Mouse (Mus musculus): ENCODE results near the gene Ptgdr2. TPM values are rescaled to one million over a fixed set of nuclear protein-coding genes. Genes with fewer than 3 reads are reported as not detected.

The Ptgdr2 gene
- 0.04 and 0.05 TPM in 2 replicates for polyA plus RNA-seq (2015; fragmentation: Nextera tagmentation; extraction: Ambion mirVana)

- H3K4me1 ChIP-seq (ENCODE audit: control insufficient read depth, low read depth, low read length), result peaks cover 21% of the 10 kb centered on the region
- H3K4me3 ChIP-seq (ENCODE audit: low read depth, low read length), result no peak within 1 kb of the TSS
- H3K27me3 ChIP-seq (ENCODE audit: control insufficient read depth, insufficient read depth, low read depth, low read length), result no peaks in the 10 kb centered on the region
- no peak within 1 kb of the TSS for H3K9ac ChIP-seq (ENCODE audit: low read depth, low read length)
- no peaks in the 10 kb centered on the region; the same call in 1 of the 2 replicates for H3K9me3 ChIP-seq (replicated peaks; ENCODE audit: control insufficient read depth, low read length)
- ATAC-seq (ENCODE audit: low read depth), result peak; percentile 50
- 23% methylated on average over 5 of the region's 5 CpGs for WGBS (ENCODE audit: insufficient replicate concordance)
- no peak within 1 kb of the TSS for H3K27ac ChIP-seq (ENCODE audit: low read length)
- H3K4me2 ChIP-seq (ENCODE audit: low read depth, low read length), result no peak within 1 kb of the TSS
- H3K36me3 ChIP-seq (ENCODE audit: control insufficient read depth, insufficient read depth), result no peaks in the 10 kb centered on the region; the same call in 1 of the 2 replicates
Observed at GRCm38 (mm10) chr19:10937110-10937563, at the start of gene Ptgdr2. Ptgdr2 (plus strand) TSS chr19:10937160.

GRCm38 (mm10) chr19:10892201-10892600 is 44.8 kb upstream of the Ptgdr2 start:
- H3K9ac ChIP-seq (ENCODE audit: low read depth, low read length), result no peak overlapping the region
- H3K4me1 ChIP-seq (ENCODE audit: control insufficient read depth, low read depth, low read length), result peaks cover 13% of the 10 kb centered on the region
- no peak for ATAC-seq (ENCODE audit: low read depth)
- no peaks in the 10 kb centered on the region for H3K36me3 ChIP-seq (ENCODE audit: control insufficient read depth, insufficient read depth)
- 66% methylated on average over 3 of the region's 3 CpGs for WGBS (ENCODE audit: insufficient replicate concordance)
- no peaks in the 10 kb centered on the region for H3K9me3 ChIP-seq (replicated peaks; ENCODE audit: control insufficient read depth, low read length)
- H3K4me2 ChIP-seq (ENCODE audit: low read depth, low read length), result no peak overlapping the region
- H3K27me3 ChIP-seq (ENCODE audit: control insufficient read depth, insufficient read depth, low read depth, low read length), result no peaks in the 10 kb centered on the region
- no peak overlapping the region for H3K27ac ChIP-seq (ENCODE audit: low read length)
- no peak overlapping the region for H3K4me3 ChIP-seq (ENCODE audit: low read depth, low read length)

GRCm38 (mm10) chr19:10895016-10895528 is 41.9 kb upstream of the Ptgdr2 start, which contains the start of gene Prpf19:
Prpf19 (plus strand) TSS chr19:10895231.
- peak within 1 kb of the TSS; percentile 82 for H3K9ac ChIP-seq (ENCODE audit: low read depth, low read length)
- peak within 1 kb of the TSS; percentile 80 for H3K4me2 ChIP-seq (ENCODE audit: low read depth, low read length)
- WGBS (ENCODE audit: insufficient replicate concordance), result under 1% methylated on average over 42 of the region's 43 CpGs
- H3K27ac ChIP-seq (ENCODE audit: low read length), result peak within 1 kb of the TSS; percentile 78
- no peaks in the 10 kb centered on the region for H3K27me3 ChIP-seq (ENCODE audit: control insufficient read depth, insufficient read depth, low read depth, low read length)
- peak; percentile 97 for ATAC-seq (ENCODE audit: low read depth)
- H3K4me3 ChIP-seq (ENCODE audit: low read depth, low read length), result peak within 1 kb of the TSS; percentile 84
- H3K4me1 ChIP-seq (ENCODE audit: control insufficient read depth, low read depth, low read length), result peaks cover 13% of the 10 kb centered on the region
- H3K9me3 ChIP-seq (replicated peaks; ENCODE audit: control insufficient read depth, low read length), result no peaks in the 10 kb centered on the region
- H3K36me3 ChIP-seq (ENCODE audit: control insufficient read depth, insufficient read depth), result peaks cover 6% of the 10 kb centered on the region

- peak overlapping the region; percentile 84 for H3K4me3 ChIP-seq (ENCODE audit: low read depth, low read length)
- H3K27ac ChIP-seq (ENCODE audit: low read length), result peak overlapping the region; percentile 78
- ATAC-seq (ENCODE audit: low read depth), result no peak
- H3K9ac ChIP-seq (ENCODE audit: low read depth, low read length), result peak overlapping the region; percentile 82
- peaks cover 13% of the 10 kb centered on the region for H3K4me1 ChIP-seq (ENCODE audit: control insufficient read depth, low read depth, low read length)
- no peaks in the 10 kb centered on the region for H3K9me3 ChIP-seq (replicated peaks; ENCODE audit: control insufficient read depth, low read length)
- WGBS (ENCODE audit: insufficient replicate concordance), result 1% methylated on average over 16 of the region's 16 CpGs
- H3K27me3 ChIP-seq (ENCODE audit: control insufficient read depth, insufficient read depth, low read depth, low read length), result no peaks in the 10 kb centered on the region
- peaks cover 12% of the 10 kb centered on the region for H3K36me3 ChIP-seq (ENCODE audit: control insufficient read depth, insufficient read depth)
- H3K4me2 ChIP-seq (ENCODE audit: low read depth, low read length), result peak overlapping the region; percentile 80
Observed at GRCm38 (mm10) chr19:10895708-10896107, 41.3 kb upstream of the Ptgdr2 start.

- H3K9ac ChIP-seq (ENCODE audit: low read depth, low read length), result peak overlapping the region; percentile 82
- 59% methylated on average over 7 of the region's 7 CpGs for WGBS (ENCODE audit: insufficient replicate concordance)
- peaks cover 13% of the 10 kb centered on the region for H3K4me1 ChIP-seq (ENCODE audit: control insufficient read depth, low read depth, low read length)
- no peaks in the 10 kb centered on the region for H3K9me3 ChIP-seq (replicated peaks; ENCODE audit: control insufficient read depth, low read length)
- no peaks in the 10 kb centered on the region for H3K27me3 ChIP-seq (ENCODE audit: control insufficient read depth, insufficient read depth, low read depth, low read length)
- no peak for ATAC-seq (ENCODE audit: low read depth)
- peaks cover 22% of the 10 kb centered on the region for H3K36me3 ChIP-seq (ENCODE audit: control insufficient read depth, insufficient read depth)
- H3K4me2 ChIP-seq (ENCODE audit: low read depth, low read length), result peak overlapping the region; percentile 80
- peak overlapping the region; percentile 84; the same call in 1 of the 2 replicates for H3K4me3 ChIP-seq (ENCODE audit: low read depth, low read length)
- H3K27ac ChIP-seq (ENCODE audit: low read length), result no peak overlapping the region
Observed at GRCm38 (mm10) chr19:10896849-10897248, 40.1 kb upstream of the Ptgdr2 start.

GRCm38 (mm10) chr19:10897491-10897890 is 39.5 kb upstream of the Ptgdr2 start:
- peaks cover 13% of the 10 kb centered on the region for H3K4me1 ChIP-seq (ENCODE audit: control insufficient read depth, low read depth, low read length)
- WGBS (ENCODE audit: insufficient replicate concordance), result 73% methylated on average over 8 of the region's 8 CpGs
- H3K4me3 ChIP-seq (ENCODE audit: low read depth, low read length), result no peak overlapping the region
- no peaks in the 10 kb centered on the region for H3K9me3 ChIP-seq (replicated peaks; ENCODE audit: control insufficient read depth, low read length)
- H3K27ac ChIP-seq (ENCODE audit: low read length), result no peak overlapping the region
- no peak for ATAC-seq (ENCODE audit: low read depth)
- H3K4me2 ChIP-seq (ENCODE audit: low read depth, low read length), result no peak overlapping the region
- H3K27me3 ChIP-seq (ENCODE audit: control insufficient read depth, insufficient read depth, low read depth, low read length), result no peaks in the 10 kb centered on the region
- peaks cover 29% of the 10 kb centered on the region for H3K36me3 ChIP-seq (ENCODE audit: control insufficient read depth, insufficient read depth)
- no peak overlapping the region for H3K9ac ChIP-seq (ENCODE audit: low read depth, low read length)

GRCm38 (mm10) chr19:10900315-10900714 is 36.6 kb upstream of the Ptgdr2 start:
- H3K4me2 ChIP-seq (ENCODE audit: low read depth, low read length), result no peak overlapping the region
- 79% methylated on average over 6 of the region's 6 CpGs for WGBS (ENCODE audit: insufficient replicate concordance)
- no peaks in the 10 kb centered on the region for H3K9me3 ChIP-seq (replicated peaks; ENCODE audit: control insufficient read depth, low read length)
- no peak overlapping the region for H3K27ac ChIP-seq (ENCODE audit: low read length)
- H3K4me3 ChIP-seq (ENCODE audit: low read depth, low read length), result no peak overlapping the region
- H3K4me1 ChIP-seq (ENCODE audit: control insufficient read depth, low read depth, low read length), result peaks cover 10% of the 10 kb centered on the region
- H3K9ac ChIP-seq (ENCODE audit: low read depth, low read length), result no peak overlapping the region
- ATAC-seq (ENCODE audit: low read depth), result no peak
- H3K27me3 ChIP-seq (ENCODE audit: control insufficient read depth, insufficient read depth, low read depth, low read length), result no peaks in the 10 kb centered on the region
- peaks cover 48% of the 10 kb centered on the region for H3K36me3 ChIP-seq (ENCODE audit: control insufficient read depth, insufficient read depth)

GRCm38 (mm10) chr19:10901046-10901445 is 35.9 kb upstream of the Ptgdr2 start:
- 75% methylated on average over 5 of the region's 5 CpGs for WGBS (ENCODE audit: insufficient replicate concordance)
- Histone ChIP-seq H3K27me3 (ENCODE audit: control insufficient read depth, insufficient read depth, low read depth, low read length) (no peaks in the 10 kb centered on the region), H3K27ac (ENCODE audit: low read length) (no peak overlapping the region), H3K4me2 (ENCODE audit: low read depth, low read length) (no peak overlapping the region), H3K9ac (ENCODE audit: low read depth, low read length) (no peak overlapping the region), H3K36me3 (ENCODE audit: control insufficient read depth, insufficient read depth) (peaks cover 52% of the 10 kb centered on the region), H3K4me1 (ENCODE audit: control insufficient read depth, low read depth, low read length) (peaks cover 10% of the 10 kb centered on the region), H3K4me3 (ENCODE audit: low read depth, low read length) (no peak overlapping the region), H3K9me3 (replicated peaks; ENCODE audit: control insufficient read depth, low read length) (no peaks in the 10 kb centered on the region)
- no peak for ATAC-seq (ENCODE audit: low read depth)

- peaks cover 51% of the 10 kb centered on the region for H3K36me3 ChIP-seq (ENCODE audit: control insufficient read depth, insufficient read depth)
- WGBS (ENCODE audit: insufficient replicate concordance), result 72% methylated on average over 5 of the region's 5 CpGs
Observed at GRCm38 (mm10) chr19:10904512-10904911, 32.4 kb upstream of the Ptgdr2 start.

More at GRCm38 (mm10) chr19:10904512-10904911, 32.4 kb upstream of the Ptgdr2 start:
- H3K9me3 ChIP-seq (replicated peaks; ENCODE audit: control insufficient read depth, low read length), result no peaks in the 10 kb centered on the region
- no peak overlapping the region for H3K4me2 ChIP-seq (ENCODE audit: low read depth, low read length)
- no peak overlapping the region for H3K27ac ChIP-seq (ENCODE audit: low read length)
- no peak overlapping the region for H3K9ac ChIP-seq (ENCODE audit: low read depth, low read length)
- no peak overlapping the region for H3K4me3 ChIP-seq (ENCODE audit: low read depth, low read length)
- H3K27me3 ChIP-seq (ENCODE audit: control insufficient read depth, insufficient read depth, low read depth, low read length), result no peaks in the 10 kb centered on the region
- no peak for ATAC-seq (ENCODE audit: low read depth)
- H3K4me1 ChIP-seq (ENCODE audit: control insufficient read depth, low read depth, low read length), result no peaks in the 10 kb centered on the region; the same call in 1 of the 2 replicates

Measured in liver, embryonic 16.5 days (tissue).